Mouse (Mus musculus): Measurements from ENCODE around the gene Atrnl1.
"Not testable (repeated sequence)": the region's sequence is repeated elsewhere in the genome, so short reads cannot be mapped to it uniquely, and the experiment has no call there.

The Atrnl1 gene

DNA sequence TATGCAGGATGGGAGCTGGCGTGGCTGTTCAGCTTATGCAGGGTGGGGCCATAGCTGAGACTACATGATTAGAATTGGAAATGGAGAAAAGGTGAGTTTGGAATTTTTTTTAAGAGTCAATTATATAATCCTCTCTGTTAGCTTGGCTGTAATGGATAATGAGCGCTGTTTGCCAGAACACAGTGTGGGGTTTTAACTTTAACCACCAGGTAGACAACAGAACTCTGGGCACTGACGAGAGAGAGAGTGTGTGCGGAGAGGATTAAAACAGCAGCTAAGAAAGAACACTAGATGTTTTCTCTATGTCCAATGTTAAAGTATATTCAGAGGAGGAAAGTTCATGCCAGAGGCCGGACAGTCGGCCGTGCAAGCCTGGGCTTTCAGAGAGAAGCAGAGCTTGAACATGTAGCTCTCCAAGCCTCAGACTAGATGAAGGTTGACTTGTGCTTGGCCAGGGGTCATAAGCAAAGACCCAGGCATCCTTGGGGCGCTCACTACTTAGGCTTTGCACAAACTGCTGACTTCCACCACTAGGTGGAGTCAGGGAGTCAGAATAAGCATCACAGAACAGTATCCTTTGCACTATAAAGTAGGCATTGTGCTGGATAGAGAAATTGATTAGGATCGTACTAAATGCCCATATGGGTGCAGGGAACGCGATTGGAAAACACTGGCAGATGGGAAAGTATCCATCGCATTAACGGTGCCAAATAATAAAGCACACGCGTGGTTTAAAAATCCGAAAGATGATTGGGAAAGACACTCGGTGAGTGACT, 205.6 kb downstream of the Atrnl1 start:
- DNase-seq (ENCODE audit: inconsistent age in 2 of 2, low spot score in 1 of 2) = peak in 1 of 2 experiments; percentile 61

DNA sequence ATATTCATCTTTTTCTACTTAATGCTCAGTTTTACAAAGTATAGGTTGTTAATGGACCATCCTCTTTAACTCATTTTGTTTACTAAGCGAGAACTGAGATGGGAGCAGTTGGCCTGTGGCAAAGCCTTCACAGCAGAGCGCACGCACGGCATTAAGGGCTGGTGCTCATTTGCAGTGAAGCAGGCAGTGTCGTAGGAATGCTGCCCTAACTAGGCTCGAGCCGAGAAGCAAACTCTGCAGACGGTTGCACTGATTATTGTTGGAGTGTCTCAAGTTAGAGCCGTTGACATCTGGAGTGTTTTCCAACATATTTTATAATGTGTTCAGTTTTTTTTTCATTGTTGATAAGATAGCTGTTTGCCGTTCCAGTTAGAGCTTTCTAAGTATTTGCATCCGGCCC, 206.9 kb downstream of the Atrnl1 start:
- no peak for DNase-seq (ENCODE audit: inconsistent age in 2 of 2, low spot score in 1 of 2)

DNA sequence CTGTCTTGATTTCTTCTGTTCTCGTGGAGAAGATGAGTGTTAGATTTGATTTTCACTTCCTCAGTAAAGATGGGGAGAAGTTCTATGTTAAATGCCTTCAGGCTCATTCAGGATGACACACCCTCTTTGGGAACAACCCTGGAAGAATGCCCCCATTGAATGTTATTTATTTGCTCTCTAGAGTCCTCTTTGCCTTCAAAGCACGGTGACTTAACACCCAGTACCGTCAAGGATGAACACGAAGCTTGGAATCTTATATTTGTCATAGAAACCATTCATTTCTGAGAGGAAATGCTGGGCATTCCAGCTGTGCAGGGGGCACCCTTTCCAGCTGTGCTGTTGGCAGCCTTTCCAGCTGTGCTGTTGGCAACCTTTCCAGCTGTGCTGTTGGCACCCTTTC, 212.6 kb downstream of the Atrnl1 start:
- DNase-seq (ENCODE audit: inconsistent age in 2 of 2, low spot score in 1 of 2) = no peak

DNA sequence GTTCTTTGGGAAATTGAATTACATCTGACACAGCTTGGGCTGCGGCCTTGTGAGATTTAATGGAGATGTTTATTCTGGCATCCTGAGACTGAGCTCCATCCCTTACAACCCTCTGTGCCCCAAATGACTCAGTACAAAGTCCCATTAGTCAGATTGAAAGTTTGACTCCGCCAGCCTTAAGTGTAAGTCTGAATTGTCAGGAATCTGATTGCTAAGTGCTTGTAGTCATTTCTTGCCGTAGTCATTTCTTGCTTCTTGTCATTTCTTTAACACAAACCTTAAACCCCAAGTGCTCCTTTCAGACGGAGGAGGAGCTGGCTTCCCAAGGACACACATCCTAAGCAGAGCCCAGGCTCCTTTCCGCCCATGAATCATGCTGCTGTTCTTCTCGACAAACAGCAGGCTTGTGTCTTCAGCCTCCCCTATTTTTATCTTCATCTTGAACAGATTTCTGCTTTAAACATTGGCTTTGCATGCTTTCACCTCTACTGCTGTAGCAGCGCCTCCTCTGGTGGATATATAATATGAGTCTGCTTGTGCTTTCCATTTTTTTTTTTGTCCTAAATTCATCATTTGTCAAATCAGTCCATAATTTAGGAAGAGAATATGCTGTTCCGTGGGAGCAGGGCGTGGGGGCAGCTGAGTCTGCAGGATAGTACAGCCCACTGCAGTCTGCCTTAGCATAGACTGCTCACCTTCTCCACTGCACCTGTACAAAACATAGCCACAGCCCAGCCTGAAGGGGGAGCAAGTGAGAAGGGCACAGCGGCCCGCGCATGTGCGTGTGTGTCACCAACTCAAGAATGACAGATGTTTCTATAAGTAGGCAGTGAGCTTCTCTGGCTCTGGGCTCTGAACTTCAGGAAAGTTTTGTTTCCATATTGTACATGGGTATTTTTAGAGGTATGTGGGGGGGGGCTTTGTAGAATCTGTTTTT, 214.7 kb downstream of the Atrnl1 start:
- DNase-seq (ENCODE audit: inconsistent age in 2 of 2, low spot score in 1 of 2) = peak; percentile 30 to 67

DNA sequence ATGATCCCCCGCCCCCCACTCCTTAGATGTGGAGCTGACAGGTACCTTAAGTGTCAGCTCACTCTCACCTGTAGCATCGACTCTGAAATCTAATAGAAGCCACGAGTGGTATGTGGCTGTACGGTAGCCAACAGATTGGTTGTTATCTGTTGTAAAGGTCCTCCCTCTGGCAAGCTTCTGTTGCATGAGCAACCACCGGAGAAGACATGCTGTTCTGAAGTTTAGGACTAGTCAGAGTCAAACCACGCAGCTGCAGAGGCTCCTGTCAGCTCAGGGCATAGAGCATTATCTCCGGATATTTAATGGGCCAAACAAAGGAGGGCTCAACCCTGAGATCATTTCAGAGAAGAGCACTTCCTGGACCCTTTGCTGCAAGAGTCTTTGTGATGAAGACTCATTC, 222.2 kb downstream of the Atrnl1 start:
- no peak for DNase-seq (ENCODE audit: inconsistent age in 2 of 2, low spot score in 1 of 2)

DNA sequence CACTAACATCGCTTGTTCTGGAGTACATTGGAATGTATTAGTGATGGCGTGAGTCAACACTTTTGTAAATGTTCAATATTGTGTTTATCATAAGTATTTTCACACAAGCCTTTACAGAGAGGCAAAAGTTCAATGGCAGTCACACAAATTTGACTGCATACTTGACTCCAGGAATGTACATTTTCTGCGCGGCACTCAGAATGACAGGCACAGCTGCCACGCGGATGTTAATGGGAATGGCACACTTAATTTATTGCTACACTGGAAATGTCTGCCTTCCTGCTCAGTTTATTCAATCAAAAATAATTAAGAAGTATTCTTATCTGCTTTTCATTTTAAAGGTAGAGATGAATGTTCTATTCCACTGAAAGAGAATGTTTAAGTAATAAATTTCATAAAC, 227.0 kb downstream of the Atrnl1 start:
- DNase-seq (ENCODE audit: inconsistent age in 2 of 2, low spot score in 1 of 2) = no peak

DNA sequence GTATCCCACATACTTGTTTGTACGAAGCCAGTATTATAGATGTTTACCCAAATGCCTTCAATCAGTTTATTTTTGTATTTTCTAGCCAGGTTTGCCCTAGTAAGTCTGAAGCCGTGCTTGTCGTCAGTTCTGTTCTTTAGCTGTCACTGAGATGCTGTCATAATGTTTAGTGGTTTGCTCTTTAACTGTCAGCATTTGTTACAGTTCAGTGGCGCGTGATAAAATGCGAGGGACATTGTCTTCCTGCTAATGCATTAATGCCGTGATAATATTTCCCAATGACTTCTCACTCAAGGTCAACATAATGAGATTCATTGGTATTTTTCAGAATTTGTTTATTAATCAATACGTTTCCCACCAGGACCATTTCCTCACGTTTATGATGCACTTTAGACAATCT, 227.7 kb downstream of the Atrnl1 start:
- DNase-seq (ENCODE audit: inconsistent age in 2 of 2, low spot score in 1 of 2) = no peak

DNA sequence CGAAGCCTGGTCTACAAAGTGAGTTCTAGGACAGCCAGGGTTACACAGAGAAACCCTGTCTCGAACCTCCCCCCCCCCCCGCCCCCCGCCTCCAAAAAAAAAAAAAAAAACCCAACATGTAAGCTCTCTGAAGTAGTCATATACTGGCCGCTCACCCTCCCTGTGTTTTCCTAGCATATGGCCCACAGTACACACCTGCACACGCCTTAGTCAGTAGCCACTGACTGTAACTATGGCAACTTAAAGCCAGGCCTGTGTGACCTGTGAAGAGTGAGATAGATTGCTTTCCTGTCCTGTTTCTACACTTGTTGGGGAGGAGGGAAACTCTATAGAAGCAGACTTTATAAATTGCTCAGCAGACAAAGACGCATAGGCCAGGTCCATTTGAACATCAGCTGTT, 239.1 kb downstream of the Atrnl1 start:
- no peak for DNase-seq (ENCODE audit: inconsistent age in 2 of 2, low spot score in 1 of 2)

DNA sequence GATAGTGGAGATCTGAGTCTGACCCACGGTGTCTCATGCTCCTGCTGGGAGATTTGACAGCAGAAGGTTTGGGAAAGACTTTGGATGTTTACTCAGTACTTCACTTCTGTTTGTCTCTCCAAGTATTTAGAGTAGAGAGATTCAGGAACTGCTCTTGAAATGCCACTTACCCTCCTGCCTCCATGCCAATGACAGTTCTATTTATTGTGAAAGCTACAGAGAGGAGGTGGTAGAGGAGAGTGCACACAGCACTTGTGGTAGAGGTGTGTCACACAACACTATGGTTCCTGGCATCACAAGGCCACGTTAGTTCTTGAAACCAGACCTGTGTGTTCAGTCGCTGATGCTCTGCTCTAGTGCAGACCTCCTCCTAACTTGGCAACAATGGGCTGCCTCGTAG, 257.5 kb downstream of the Atrnl1 start:
- DNase-seq (ENCODE audit: inconsistent age in 2 of 2, low spot score in 1 of 2) = no peak

DNA sequence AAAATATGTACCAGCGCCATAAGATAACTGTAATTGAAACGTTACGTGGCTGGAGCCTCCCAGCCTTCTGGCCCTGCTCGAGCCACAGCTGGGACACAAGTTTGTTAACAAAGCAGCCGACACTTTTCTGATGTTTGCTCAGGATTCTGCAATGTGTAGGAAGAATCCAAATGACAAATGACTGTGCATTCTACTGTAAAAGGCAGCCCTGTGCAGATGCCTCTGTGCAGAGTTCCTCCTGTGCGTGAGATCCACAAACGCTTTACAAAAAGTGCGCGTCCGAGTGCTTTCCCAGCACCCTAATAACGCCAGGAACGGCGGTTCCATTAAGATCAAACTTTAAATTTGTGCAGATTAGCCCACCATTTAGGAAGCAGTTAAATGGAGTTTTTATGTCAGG, 260.0 kb downstream of the Atrnl1 start:
- peak in 1 of 2 experiments; percentile 17 for DNase-seq (ENCODE audit: inconsistent age in 2 of 2, low spot score in 1 of 2)

DNA sequence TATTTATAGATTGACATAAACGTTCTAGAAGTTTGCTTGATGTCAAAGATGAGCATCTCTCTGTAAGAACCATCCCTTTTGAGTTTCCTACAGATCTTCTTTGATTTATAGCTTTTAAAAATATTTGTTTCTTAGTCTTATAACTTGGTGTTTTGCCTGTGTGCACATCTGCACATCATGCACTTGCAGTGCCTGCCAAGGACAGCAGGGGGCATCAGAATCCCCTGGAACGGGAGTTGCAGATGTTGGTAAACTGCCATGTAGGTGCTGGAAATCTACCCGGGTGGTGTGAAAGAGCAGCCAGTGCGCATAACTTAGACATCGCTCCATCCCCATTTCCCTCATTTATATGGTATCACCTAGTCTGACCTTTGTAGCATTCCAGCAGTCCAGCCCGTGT, 265.2 kb downstream of the Atrnl1 start:
- DNase-seq (ENCODE audit: inconsistent age in 2 of 2, low spot score in 1 of 2) = peak in 1 of 2 experiments; percentile 29

DNA sequence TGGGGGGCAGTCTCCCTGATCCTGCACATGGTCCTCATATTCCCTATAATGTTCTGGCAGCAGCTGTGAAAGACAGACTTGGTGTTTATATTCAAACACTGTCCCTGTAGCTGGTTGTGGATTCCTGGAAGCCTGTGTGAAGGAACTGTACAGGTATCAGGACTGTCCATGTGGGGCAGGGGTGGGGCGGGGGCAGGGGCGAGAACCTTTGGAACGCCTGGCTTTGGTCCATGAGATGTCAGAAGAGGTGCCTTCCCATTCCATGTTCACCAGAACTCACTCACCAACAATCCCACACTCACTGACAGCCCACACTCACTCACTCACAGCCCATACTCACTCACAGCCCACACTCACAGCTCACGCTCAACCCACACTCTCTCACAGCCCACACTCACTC, 266.5 kb downstream of the Atrnl1 start:
- no peak for DNase-seq (ENCODE audit: inconsistent age in 2 of 2, low spot score in 1 of 2)

DNA sequence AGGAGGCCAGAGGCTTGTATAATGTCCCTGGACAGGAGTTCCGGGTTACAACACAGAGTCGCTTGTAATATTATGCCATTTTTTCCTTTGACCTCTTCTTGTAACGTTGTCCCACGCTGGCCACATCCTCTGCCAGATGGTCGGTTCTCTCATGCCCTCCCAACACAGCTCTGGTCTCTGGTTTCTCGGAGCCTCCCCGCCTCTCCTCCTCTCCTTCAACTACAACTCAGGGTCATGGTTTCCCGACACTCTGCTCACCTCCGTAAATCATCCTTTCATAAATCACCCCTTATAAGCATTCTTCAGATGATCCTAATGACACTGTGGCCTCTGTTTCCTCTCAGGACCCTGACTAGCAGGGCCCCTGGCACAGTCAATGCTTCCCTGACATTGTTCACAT, 267.7 kb downstream of the Atrnl1 start:
- DNase-seq (ENCODE audit: inconsistent age in 2 of 2, low spot score in 1 of 2) = peak in 1 of 2 experiments; percentile 14

DNA sequence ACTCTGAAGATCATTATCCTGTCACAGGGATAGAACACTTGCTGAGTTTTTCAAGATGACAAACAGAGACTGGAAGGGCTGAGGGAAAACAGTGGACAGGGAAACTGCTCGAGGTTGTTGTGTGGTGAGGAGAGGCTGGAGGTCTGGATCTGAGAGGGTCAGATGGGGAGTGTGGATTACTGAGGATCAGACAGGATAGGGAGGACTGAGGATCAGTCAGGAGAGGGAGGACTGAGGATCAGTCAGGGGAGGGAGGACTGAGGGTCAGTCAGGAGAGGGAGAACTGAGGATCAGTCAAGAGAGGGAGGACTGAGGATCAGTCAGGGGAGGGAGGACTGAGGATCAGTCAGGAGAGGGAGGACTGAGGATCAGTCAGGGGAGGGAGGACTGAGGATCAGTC, 269.0 kb downstream of the Atrnl1 start:
- not testable (repeated sequence) for DNase-seq (ENCODE audit: inconsistent age in 2 of 2, low spot score in 1 of 2)

DNA sequence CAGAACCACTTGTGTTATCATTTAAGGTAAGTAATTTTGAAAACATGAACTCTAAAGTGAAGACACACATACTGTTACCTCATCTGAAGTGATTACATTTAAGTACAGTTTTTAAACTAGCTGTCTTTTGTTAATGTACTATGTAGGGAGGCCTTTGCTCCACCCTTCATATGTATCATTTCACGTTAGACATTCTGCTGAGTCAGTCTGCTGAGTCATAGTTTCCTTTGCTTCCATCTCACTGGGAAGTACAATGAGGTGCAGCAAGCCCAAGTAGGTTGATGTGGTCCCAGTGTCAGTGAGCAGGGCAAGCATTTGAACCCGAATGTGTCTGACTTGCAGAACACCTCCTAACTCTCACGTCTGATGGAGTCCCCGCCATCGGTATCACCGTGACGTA, 271.1 kb downstream of the Atrnl1 start:
- peak in 1 of 2 experiments; percentile 57 for DNase-seq (ENCODE audit: inconsistent age in 2 of 2, low spot score in 1 of 2)

DNA sequence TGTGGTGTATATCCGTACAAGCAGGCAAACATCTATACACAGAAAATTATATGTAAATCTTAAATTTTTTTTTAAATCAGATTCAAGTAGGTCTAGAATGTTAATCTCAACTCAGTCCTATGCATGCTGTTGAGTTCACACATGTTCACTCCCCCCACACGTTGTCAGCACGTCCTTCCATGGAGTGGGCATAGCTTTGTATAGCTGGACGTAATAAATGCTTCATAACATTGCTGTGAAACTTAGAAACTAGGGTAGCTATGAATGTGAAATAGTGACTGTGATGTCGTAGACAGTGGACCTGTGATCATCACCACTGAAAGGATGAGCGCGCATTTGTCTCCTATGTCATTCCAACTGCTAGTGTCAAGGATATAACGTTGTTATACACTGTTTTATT, 278.0 kb downstream of the Atrnl1 start:
- DNase-seq (ENCODE audit: inconsistent age in 2 of 2, low spot score in 1 of 2) = no peak

DNA sequence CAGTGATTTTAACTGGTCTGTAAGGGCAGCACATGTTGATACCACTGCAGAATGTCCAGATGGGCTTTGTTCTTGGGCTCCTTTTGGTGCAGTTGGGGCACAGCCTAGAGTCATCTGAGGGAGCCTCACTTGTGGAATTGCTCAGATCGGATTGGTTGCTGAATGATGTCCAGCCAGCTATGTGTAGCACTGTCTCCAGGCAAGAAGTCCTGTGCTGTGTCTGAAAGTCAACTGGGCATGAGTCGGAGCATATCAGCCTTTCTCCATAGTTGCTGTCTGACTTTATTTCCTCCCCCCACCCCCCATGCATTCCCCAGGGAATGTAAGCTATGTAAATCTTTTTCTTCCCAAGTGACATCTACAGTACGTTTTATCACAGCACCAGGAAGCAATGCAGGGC, 278.9 kb downstream of the Atrnl1 start:
- DNase-seq (ENCODE audit: inconsistent age in 2 of 2, low spot score in 1 of 2) = no peak

DNA sequence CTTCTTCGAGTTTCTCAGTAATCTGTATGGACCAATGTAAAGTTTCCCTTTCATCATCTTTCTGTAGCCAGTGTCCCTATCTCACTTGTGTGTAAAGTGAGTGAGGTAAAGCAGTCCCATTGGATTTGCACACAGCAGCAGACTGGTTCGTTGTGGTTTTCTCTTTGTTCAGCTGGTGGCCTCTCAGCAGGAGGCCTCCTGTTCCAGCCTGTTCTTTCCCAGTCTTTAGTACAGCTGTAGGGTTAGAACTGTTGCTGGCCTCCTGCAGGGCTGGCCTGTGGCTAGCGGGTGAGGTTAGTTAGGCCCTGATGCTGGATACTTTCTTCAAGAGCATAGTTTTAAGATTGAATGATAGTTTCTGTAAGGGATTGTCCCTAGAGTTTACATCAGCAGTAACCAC, 280.1 kb downstream of the Atrnl1 start:
- DNase-seq (ENCODE audit: inconsistent age in 2 of 2, low spot score in 1 of 2) = no peak

DNA sequence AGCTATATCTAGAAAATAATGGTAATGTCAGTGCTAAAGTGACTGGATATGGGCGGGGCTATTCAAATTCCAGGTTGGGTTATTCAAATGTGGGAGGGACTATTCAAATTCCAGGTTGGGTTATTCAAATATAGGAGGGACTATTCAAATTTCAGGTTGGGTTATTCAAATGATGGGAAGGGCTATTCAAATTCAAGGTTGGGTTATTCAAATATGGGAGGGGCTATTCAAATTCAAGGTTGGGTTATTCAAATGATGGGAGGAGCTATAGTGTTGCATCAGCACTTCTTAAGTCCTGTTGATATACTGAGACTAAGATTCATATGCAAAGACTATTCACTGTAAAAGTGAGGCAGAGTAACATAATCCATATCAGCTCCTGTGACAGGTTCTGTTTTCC, 283.4 kb downstream of the Atrnl1 start:
- DNase-seq (ENCODE audit: inconsistent age in 2 of 2, low spot score in 1 of 2) = no peak

DNA sequence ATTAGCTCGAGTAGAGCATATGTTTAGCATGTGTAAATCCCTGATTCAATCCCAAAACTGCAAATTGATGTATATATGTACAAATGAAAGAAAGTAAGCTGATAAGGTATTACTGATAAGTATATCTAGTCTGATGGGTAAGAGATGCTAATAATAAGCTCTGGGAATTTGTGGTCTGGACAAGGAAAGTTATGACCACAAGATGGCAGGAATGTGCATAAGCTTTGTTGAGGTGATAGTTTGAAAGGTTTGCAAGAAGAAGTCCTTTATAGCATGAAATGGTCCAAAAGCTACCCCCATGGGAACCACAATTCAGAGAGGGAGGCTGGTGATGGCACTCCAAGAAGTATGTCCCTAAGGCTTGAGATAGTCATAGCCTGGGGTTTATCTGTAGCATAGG, 289.2 kb downstream of the Atrnl1 start:
- DNase-seq (ENCODE audit: inconsistent age in 2 of 2, low spot score in 1 of 2) = no peak

DNA sequence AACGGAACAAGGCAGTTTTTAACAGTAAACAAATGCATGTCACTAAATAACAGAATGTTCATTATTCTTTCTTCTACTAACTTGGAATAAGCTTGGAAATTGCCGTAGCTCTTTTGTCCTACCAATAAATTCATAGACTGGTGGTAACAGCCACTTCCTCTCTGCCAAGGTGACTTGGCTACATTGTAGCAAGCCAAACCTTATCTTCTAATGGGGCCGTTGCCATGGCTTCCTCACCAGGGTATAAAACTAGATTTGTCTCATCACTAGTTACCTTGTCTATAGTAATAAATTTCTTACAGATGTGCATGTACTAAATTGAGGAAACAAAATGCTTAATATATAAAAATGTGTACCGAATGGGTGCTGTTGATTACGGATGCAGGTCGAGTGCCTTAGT, 298.6 kb downstream of the Atrnl1 start:
- DNase-seq (ENCODE audit: inconsistent age in 2 of 2, low spot score in 1 of 2) = no peak

DNA sequence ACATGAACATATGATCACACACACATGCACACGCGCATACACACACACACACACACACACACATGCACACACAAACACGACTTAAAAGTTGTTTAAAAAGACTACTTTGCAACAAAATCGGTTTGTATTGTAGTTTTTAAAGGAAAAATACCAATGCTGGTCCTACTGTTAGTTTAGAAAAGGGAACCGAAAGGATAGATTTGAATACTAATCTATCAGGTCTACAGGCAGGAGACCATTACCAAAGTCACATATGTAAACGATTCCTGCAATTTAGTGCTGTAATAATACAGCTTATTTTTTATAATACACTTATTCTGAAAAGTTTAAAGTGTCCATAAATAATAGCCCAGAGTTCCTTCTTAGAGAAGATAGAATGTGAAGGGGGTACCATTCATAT, 299.8 kb downstream of the Atrnl1 start:
- no peak for DNase-seq (ENCODE audit: inconsistent age in 2 of 2, low spot score in 1 of 2)

All from adrenal gland, adult (tissue).